Mouse (Mus musculus) liver, adult 2 months (tissue): ENCODE measurements around the gene Gabra6.

Experiments used
- CTCF ChIP-seq: fragments of 200-500 bp; IDR thresholded peaks from 2 replicates; pipeline ENCODE4 v1.5.1; 2011; ENCODE audit warnings: low read depth, low read length, control low read depth
- POLR2A ChIP-seq: fragments of 200-500 bp; IDR thresholded peaks from 2 replicates; pipeline ENCODE4 v1.6.1; 2011; ENCODE audit warnings: low read length, control low read depth; ENCODE audit not compliant: insufficient read depth; ENCODE audit errors: extremely low read depth

GRCm38 (mm10) chr11:42320882-42321281 is at the start of gene Gabra6:
- TF ChIP-seq CTCF (no peak), POLR2A (no peak)
